ENCODE assay signal across 10 mouse cellular contexts in the genomic region with DNA sequence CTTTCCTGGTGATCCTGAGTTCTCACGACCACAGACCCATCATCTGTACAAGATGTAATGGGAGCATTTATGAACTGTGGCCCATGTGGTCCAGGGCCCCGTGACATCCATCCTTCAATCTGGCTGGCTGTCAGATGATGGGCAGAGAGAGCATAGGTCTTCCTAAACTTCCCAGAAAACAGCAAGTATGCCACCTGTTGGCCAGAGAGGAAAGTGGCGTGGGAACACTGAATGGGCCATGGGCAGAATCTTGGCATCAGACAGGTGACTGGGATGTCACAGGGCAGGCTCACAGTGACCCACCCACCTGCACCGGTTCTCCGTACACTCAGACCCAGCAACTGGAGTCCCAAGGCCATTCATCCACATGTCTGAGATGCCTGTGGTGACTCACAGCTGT. TPM values are rescaled to one million over a fixed set of nuclear protein-coding genes. Genes with fewer than 3 reads are reported as not detected.
DNase-seq lines count a peak whose midpoint lies in the region; ATAC-seq lines count a peak whose summit lies in the region.
"Had no signal": no experiment of that assay in that cellular context is flagged by ENCODE, and none has a peak within 500 bp of the region (broad histone marks: within the 10 kb centered on the region; RNA-seq: fewer than 3 reads in every experiment).

No protein-coding gene starts in this region.

- no peaks in the 10 kb centered on the region for H3K9me3 ChIP-seq in heart, embryonic 12.5 days (replicated peaks)
- H3K9me3 ChIP-seq in embryonic facial prominence, embryonic 10.5 days: no peaks in the 10 kb centered on the region
- H3K9me3 ChIP-seq: hindbrain, embryonic 15.5 days; midbrain, embryonic 12.5 days had no signal

- no peak overlapping the region for H3K9ac ChIP-seq in heart, embryonic 12.5 days
- H3K9ac ChIP-seq: hindbrain, embryonic 15.5 days; midbrain, embryonic 12.5 days had no signal

- H3K4me1 ChIP-seq in heart, embryonic 12.5 days (replicated peaks): no peaks in the 10 kb centered on the region
- 0 out of 2 replicates have a peak, but pooled peaks cover 4% of the 10 kb centered on the region for H3K4me1 ChIP-seq in embryonic facial prominence, embryonic 10.5 days

- H3K27me3 ChIP-seq in heart, embryonic 12.5 days (replicated peaks): no peaks in the 10 kb centered on the region
- no peaks in the 10 kb centered on the region for H3K27me3 ChIP-seq in embryonic facial prominence, embryonic 10.5 days (replicated peaks; ENCODE audit: low read depth, poor library complexity, severe bottlenecking)
- H3K27me3 ChIP-seq: hindbrain, embryonic 15.5 days; midbrain, embryonic 12.5 days had no signal

- ATAC-seq in heart, embryonic 12.5 days (ENCODE audit: insufficient number of reproducible peaks, low FRiP score): no peak
- no peak for ATAC-seq in erythroid progenitor cell, adult 5-6 weeks (replicated peaks; ENCODE audit: low FRiP score, poor library complexity, severe bottlenecking)

- H3K36me3 ChIP-seq in heart, embryonic 12.5 days: no peaks in the 10 kb centered on the region
- H3K36me3 ChIP-seq in embryonic facial prominence, embryonic 10.5 days (replicated peaks): no peaks in the 10 kb centered on the region
- H3K36me3 ChIP-seq: hindbrain, embryonic 15.5 days; midbrain, embryonic 12.5 days had no signal

- H3K4me3 ChIP-seq in heart, embryonic 12.5 days: no peak overlapping the region
- H3K4me3 ChIP-seq in embryonic facial prominence, embryonic 10.5 days: no peak overlapping the region
- H3K4me3 ChIP-seq: hindbrain, embryonic 15.5 days; midbrain, embryonic 12.5 days had no signal

- no peak overlapping the region for H3K27ac ChIP-seq in heart, embryonic 12.5 days (ENCODE audit: poor library complexity, severe bottlenecking)
- no peak overlapping the region for H3K27ac ChIP-seq in embryonic facial prominence, embryonic 10.5 days (replicated peaks)
- H3K27ac ChIP-seq: hindbrain, embryonic 15.5 days; midbrain, embryonic 12.5 days had no signal

- 28% methylated on average over 5 of the region's 5 CpGs for WGBS in heart, embryonic 12.5 days
- 39% methylated on average over 5 of the region's 5 CpGs for WGBS in embryonic facial prominence, embryonic 10.5 days

- DNase-seq in heart, adult 11 months: peak; percentile 95
- DNase-seq in urinary bladder, postnatal 14 days (ENCODE audit: low spot score): peak; percentile 45
- no peak for DNase-seq in urinary bladder, adult 2 months (ENCODE audit: low spot score)
- peak; percentile 35 for DNase-seq in embryonic facial prominence, embryonic 10.5 days (ENCODE audit: low spot score)
- DNase-seq in lung, postnatal 25 days (ENCODE audit: low spot score): peak; percentile 59
- no peak for DNase-seq in right cerebral cortex, postnatal 36 days (ENCODE audit: low spot score in 2 of 2)

- no peak overlapping the region for H3K4me2 ChIP-seq in heart, embryonic 12.5 days
- H3K4me2 ChIP-seq: hindbrain, embryonic 15.5 days; midbrain, embryonic 12.5 days had no signal

RNA-seq across cellular contexts. Expression of a gene that starts 4.4 kb away (rescaled TPM):
- 21.1 and 22.3 TPM in 2 replicates for polyA plus RNA-seq in heart, embryonic 12.5 days (2016; fragmentation: Nextera tagmentation; extraction: Ambion mirVana)
- 15.5 and 15.7 TPM in 2 replicates for polyA plus RNA-seq in urinary bladder, adult 2 months (2012; rRNA removed)
- 39.9 and 40.1 TPM in 2 replicates for polyA plus RNA-seq in embryonic facial prominence, embryonic 10.5 days (2016; fragmentation: Nextera tagmentation; extraction: Ambion mirVana)
- total RNA-seq in erythroid progenitor cell, adult 5-6 weeks (2015; ENCODE audit: low replicate concordance): 6.8 and 10.5 TPM in 2 replicates
- 5.0 and 17.6 TPM in 2 replicates for total RNA-seq in erythroid progenitor cell, adult 5-6 weeks (2017; ENCODE audit: low replicate concordance)

RNA-seq across cellular contexts. Expression of a gene that starts 6.5 kb away (rescaled TPM):
- 300 and 303 TPM in 2 replicates for polyA plus RNA-seq in heart, embryonic 12.5 days (2016; fragmentation: Nextera tagmentation; extraction: Ambion mirVana)
- polyA plus RNA-seq in urinary bladder, adult 2 months (2012; rRNA removed): 222 and 224 TPM in 2 replicates
- polyA plus RNA-seq in embryonic facial prominence, embryonic 10.5 days (2016; fragmentation: Nextera tagmentation; extraction: Ambion mirVana): 310 and 316 TPM in 2 replicates
- 70.3 and 72.1 TPM in 2 replicates for total RNA-seq in erythroid progenitor cell, adult 5-6 weeks (2015; ENCODE audit: low replicate concordance)
- total RNA-seq in erythroid progenitor cell, adult 5-6 weeks (2017; ENCODE audit: low replicate concordance): 58.1 and 65.0 TPM in 2 replicates

RNA-seq across cellular contexts. Expression of a gene that starts 23.5 kb away (rescaled TPM):
- polyA plus RNA-seq in heart, embryonic 12.5 days (2016; fragmentation: Nextera tagmentation; extraction: Ambion mirVana): 1.2 and 3.5 TPM in 2 replicates
- 1.3 and 1.4 TPM in 2 replicates for polyA plus RNA-seq in urinary bladder, adult 2 months (2012; rRNA removed)
- 1.9 and 7.7 TPM in 2 replicates for polyA plus RNA-seq in embryonic facial prominence, embryonic 10.5 days (2016; fragmentation: Nextera tagmentation; extraction: Ambion mirVana)
- 0.72 TPM in 1 of 2 replicates, not detected in the other for total RNA-seq in erythroid progenitor cell, adult 5-6 weeks (2015; ENCODE audit: low replicate concordance)
- total RNA-seq in erythroid progenitor cell, adult 5-6 weeks (2017; ENCODE audit: low replicate concordance): 2.6 TPM in 1 of 2 replicates, not detected in the other

RNA-seq across cellular contexts. Expression of a gene that starts 23.8 kb away (rescaled TPM):
- 161 and 164 TPM in 2 replicates for polyA plus RNA-seq in heart, embryonic 12.5 days (2016; fragmentation: Nextera tagmentation; extraction: Ambion mirVana)
- polyA plus RNA-seq in urinary bladder, adult 2 months (2012; rRNA removed): 64.2 and 75.6 TPM in 2 replicates
- polyA plus RNA-seq in embryonic facial prominence, embryonic 10.5 days (2016; fragmentation: Nextera tagmentation; extraction: Ambion mirVana): 146 and 155 TPM in 2 replicates
- 3.6 TPM in 1 of 2 replicates, not detected in the other for total RNA-seq in erythroid progenitor cell, adult 5-6 weeks (2015; ENCODE audit: low replicate concordance)
- 1.1 TPM in 1 of 2 replicates, not detected in the other for total RNA-seq in erythroid progenitor cell, adult 5-6 weeks (2017; ENCODE audit: low replicate concordance)

RNA-seq across cellular contexts. Expression of a gene that starts 30.4 kb away (rescaled TPM):
- polyA plus RNA-seq in heart, embryonic 12.5 days (2016; fragmentation: Nextera tagmentation; extraction: Ambion mirVana): 0.46 and 0.51 TPM in 2 replicates
- 0.47 and 0.57 TPM in 2 replicates for polyA plus RNA-seq in urinary bladder, adult 2 months (2012; rRNA removed)
- 0.05 and 0.16 TPM in 2 replicates for polyA plus RNA-seq in embryonic facial prominence, embryonic 10.5 days (2016; fragmentation: Nextera tagmentation; extraction: Ambion mirVana)
- total RNA-seq in erythroid progenitor cell, adult 5-6 weeks (2015; ENCODE audit: low replicate concordance): 0.36 TPM in 1 of 2 replicates, not detected in the other
- not detected in 2 replicates for total RNA-seq in erythroid progenitor cell, adult 5-6 weeks (2017; ENCODE audit: low replicate concordance)

Comparison
In these comparisons a context has a peak if more than half of its experiments do, and no peak if none do; other contexts are left out.
1. DNase-seq: peak in heart, adult 11 months (single experiment), urinary bladder, postnatal 14 days (single experiment), embryonic facial prominence, embryonic 10.5 days (single experiment) and lung, postnatal 25 days (single experiment); none in urinary bladder, adult 2 months (single experiment) and right cerebral cortex, postnatal 36 days (0 of 2).